Mouse (Mus musculus) layer of hippocampus, adult 2 months (tissue): ENCODE results near the gene Ankrd40. TPM values are rescaled to one million over a fixed set of nuclear protein-coding genes. Genes with fewer than 3 reads are reported as not detected.

Source experiments
- DNase-seq, 2 experiments: peaks; one replicate each; pipeline ENCODE4 v3.0.0; 2022; ENCODE audit warnings: low spot score in 2 of 2
- H3K27ac ChIP-seq: fragments of 200-600 bp; 2 replicates; pipeline ENCODE4 v1.8.1; 2022
- H3K4me3 ChIP-seq: fragments of 200-600 bp; 2 replicates; pipeline ENCODE4 v1.8.1; 2022; ENCODE audit warnings: mild to moderate bottlenecking
- CTCF ChIP-seq: fragments of 200-600 bp; conservative IDR thresholded peaks from 2 replicates; pipeline ENCODE4 v1.8.1; 2022; ENCODE audit warnings: antibody characterized with exemption, mild to moderate bottlenecking, moderate library complexity
- long read RNA-seq, 2 experiments: library from polyadenylated mRNA; stranded (forward); transcript quantifications; one replicate each; pipeline ENCODE4 v2.0.0; 2021; ENCODE audit warnings: borderline mapping rate in 2 of 2
- total RNA-seq, 2 experiments: library from RNA; stranded (reverse); gene quantifications; 2 replicates each; pipeline ENCODE4 v1.2.3; 2021

The Ankrd40 gene
- 100 to 1,000 TPM; 113 to 119 TPM for total RNA-seq
- long read RNA-seq, experiment 1, transcript Ankrd40-203 (5 exons, 3,487 nt), result major isoform, 116 of 126 reads
- long read RNA-seq, experiment 1, partial matches to known transcripts, result 5 of 126 reads
- long read RNA-seq, experiment 1, other reads (novel, unspliced or antisense), result 2 of 126 reads
- long read RNA-seq, experiment 2, transcript Ankrd40-203 (5 exons, 3,487 nt), result major isoform, 131 of 138 reads
- long read RNA-seq, experiment 2, partial matches to known transcripts, result 1 of 138 reads
- long read RNA-seq, experiment 2, other reads (novel, unspliced or antisense), result 5 of 138 reads

GRCm38 (mm10) chr11:94327693-94328643, at the start of gene Ankrd40:
Gene Ankrd40, plus strand, starts transcription at chr11:94328001.
- peak; percentile 96 to 97 for DNase-seq
- peak within 1 kb of the TSS; percentile 85 for H3K4me3 ChIP-seq
- H3K27ac ChIP-seq, result peak within 1 kb of the TSS; percentile 100
- TF ChIP-seq CTCF, result no peak

- no peak for TF ChIP-seq CTCF
- H3K27ac ChIP-seq, result peak within 1 kb of the TSS; percentile 3; the same call in 1 of the 2 replicates
- DNase-seq, result no peak
Observed at GRCm38 (mm10) chr11:94281199-94282181, 46.3 kb upstream of the Ankrd40 start, which contains the start of gene Gm21885. Gene Gm21885, plus strand, starts transcription at chr11:94281873.

DNA sequence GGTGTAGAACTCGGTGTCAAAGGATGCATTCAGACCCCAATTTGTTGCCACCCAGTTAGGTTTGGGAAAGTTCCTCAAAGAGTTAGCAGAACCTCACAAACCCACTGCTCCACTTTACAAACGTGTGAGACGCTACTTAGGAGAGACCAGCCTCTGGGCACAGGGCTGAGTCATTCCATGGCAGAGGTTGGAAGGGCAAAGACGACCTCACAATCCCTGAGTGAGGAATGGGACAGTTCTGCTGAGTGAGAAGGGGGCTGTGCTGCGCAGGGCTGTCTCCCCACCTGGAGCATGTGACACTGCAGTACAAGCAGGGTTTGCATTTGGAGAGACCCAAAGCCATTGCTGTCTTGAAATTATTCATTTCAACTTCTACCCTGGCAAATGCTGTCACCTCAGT, 45.5 kb upstream of the Ankrd40 start:
- Histone ChIP-seq H3K27ac (peak overlapping the region; percentile 3; the same call in 1 of the 2 replicates), H3K4me3 (no peak overlapping the region)
- no peak for TF ChIP-seq CTCF
- no peak for DNase-seq

More at GRCm38 (mm10) chr11:94281199-94282181, 46.3 kb upstream of the Ankrd40 start, which contains the start of gene Gm21885:
- no peak within 1 kb of the TSS for H3K4me3 ChIP-seq

DNA sequence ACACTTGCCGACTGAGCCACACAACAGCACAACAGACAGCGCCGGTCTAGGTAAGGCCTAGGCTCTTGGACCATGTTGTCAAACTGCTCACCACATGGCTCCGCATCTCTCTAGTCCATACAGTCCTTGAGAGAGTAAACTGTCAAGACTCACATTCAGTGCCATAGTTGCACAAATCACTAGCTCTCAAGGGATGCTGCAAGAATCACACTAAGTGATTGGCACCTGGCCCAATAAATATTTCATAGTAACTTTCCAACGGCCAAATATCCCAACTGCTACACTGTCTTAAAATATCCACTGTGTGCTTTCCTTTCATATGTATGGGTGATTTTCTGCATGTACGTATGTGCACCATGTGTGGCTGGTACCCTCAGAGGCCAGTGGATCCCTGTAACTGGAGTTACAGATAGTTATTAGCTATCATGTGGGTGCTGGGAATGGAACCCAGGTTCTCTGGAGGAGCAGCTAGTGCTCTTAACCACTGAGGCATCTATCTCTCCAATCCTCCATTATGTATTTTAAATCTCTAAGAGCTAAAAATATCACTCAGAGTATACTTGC, 44.2 kb upstream of the Ankrd40 start:
- Histone ChIP-seq H3K27ac (no peak overlapping the region), H3K4me3 (no peak overlapping the region)
- DNase-seq, result no peak
- TF ChIP-seq CTCF, result no peak

DNA sequence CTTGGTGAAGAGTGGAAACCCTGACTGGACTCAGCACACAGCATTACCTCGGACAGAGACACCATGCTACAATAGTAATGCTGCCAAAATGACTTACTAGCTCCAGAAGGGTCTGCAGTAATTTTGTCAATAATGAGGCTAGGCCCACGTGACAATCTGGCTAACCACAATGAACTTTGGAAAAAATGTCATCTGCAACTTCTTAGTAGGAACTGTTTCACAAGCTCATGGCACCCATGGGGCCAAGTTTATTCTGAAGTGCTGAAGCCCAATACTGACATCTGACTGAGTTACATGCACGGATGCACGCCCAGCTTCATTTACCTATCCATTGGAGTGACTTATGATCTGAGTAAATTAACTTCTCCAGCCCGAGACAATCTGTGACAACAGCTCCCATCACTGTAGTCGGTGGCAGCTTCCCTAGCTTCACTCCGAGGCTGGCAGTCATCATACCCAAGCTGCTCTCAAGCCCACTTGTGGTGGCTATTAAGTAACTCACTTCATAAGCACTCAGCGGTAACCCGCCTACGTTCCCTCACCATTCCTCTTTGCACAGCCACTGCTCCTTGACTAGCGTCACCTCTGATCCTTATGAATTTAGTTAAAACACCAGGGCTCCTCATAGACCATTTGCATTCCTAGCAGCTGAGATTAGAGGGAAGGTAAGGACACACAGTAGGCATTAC, 41.8 kb upstream of the Ankrd40 start:
- TF ChIP-seq CTCF, result no peak
- no peak overlapping the region for H3K4me3 ChIP-seq
- 0 out of 2 replicates have a peak overlapping the region, but pooled peaks have one; percentile 16 for H3K27ac ChIP-seq
- no peak for DNase-seq

DNA sequence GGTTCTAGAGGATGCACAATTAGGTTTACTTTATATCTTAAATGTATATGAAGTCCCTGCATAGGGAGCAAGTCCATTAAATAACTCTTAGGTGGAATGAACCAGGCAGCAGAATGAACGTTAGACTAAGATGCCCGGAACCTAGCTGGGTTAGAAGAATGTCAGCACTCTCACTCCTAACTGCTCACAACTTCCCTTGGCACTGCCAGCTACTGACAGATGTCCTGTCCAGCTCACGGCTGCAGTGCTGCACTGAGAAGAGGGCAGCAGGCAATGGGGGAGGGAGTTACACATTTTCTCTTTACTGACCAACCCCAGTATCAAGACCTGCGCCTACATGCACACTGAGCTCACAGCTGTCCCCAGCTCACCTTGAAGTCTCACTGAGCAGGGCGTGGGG, 40.7 kb upstream of the Ankrd40 start:
- H3K4me3 ChIP-seq, result no peak overlapping the region
- H3K27ac ChIP-seq, result no peak overlapping the region; the same call in 1 of the 2 replicates
- no peak for DNase-seq
- TF ChIP-seq CTCF, result no peak

- Histone ChIP-seq H3K27ac (no peak overlapping the region), H3K4me3 (no peak overlapping the region)
- no peak for TF ChIP-seq CTCF
- DNase-seq, result no peak
Observed at GRCm38 (mm10) chr11:94290062-94290740, 37.6 kb upstream of the Ankrd40 start.

GRCm38 (mm10) chr11:94294996-94295845, 32.6 kb upstream of the Ankrd40 start:
- H3K27ac ChIP-seq, result no peak overlapping the region
- TF ChIP-seq CTCF, result no peak
- no peak for DNase-seq
- no peak overlapping the region for H3K4me3 ChIP-seq

DNA sequence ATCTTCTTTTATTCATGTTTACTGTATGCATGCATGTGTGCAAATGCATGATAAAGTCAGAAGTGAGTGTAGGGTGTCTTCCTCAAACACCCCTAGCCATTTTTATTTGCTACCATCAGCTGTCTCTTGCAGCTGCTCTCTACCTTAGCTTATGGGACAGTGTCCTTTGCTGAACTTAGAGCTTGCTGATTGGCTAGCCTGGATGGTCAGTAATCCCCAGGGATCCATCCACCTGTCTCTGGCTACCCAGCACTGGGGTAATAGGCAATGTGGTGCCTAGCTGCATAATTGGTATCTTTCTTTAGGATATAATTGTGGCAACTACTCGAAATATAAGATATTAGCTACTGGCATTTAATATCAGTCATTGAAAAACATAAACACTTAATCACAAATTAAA, 15.1 kb upstream of the Ankrd40 start:
- H3K4me3 ChIP-seq, result no peak overlapping the region
- no peak for DNase-seq
- H3K27ac ChIP-seq, result no peak overlapping the region
- no peak for TF ChIP-seq CTCF

DNA sequence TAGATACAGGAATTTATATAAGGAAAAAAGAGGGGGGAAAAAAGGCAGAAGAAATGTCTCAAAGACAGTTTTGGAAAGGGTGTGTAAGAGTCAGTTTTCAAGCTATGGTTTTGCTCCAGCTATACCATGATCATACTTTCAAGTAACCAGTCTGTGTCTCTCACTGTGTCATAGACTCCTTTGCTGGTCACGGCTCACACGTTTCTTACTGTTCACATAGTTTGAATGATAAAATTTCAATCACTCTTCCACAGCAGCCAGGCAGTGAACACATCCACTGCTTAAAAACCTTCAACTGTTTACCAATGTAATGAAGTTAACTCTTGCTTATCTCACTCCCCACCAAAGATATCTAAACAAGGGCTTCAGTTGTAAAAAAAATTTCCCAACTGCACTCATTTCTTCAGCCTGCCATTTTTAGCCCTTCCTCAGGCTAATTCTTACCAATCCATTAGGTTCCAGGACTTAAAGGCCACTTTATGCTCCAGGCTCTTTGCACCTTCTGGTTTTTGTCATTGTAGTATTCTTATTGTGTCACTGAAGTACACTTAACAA, 13.6 kb upstream of the Ankrd40 start:
- no peak for DNase-seq
- no peak for TF ChIP-seq CTCF
- no peak overlapping the region for H3K4me3 ChIP-seq
- H3K27ac ChIP-seq, result no peak overlapping the region
